Mouse (Mus musculus) thymus, adult 2 months (tissue): ENCODE measurements around the gene Farp1.

Source experiments
- CTCF ChIP-seq: fragments of 200-500 bp; IDR thresholded peaks from 2 replicates; pipeline ENCODE4 v1.5.1; 2012; ENCODE audit warnings: mild to moderate bottlenecking, control low read depth, low read length, moderate library complexity, borderline replicate concordance; ENCODE audit not compliant: control insufficient read depth, poor library complexity, insufficient read depth; ENCODE audit errors: extremely low read depth
- POLR2A ChIP-seq: fragments of 200-500 bp; IDR thresholded peaks from 2 replicates; pipeline ENCODE4 v1.6.1; 2012; ENCODE audit warnings: mild to moderate bottlenecking, low read length, control low read depth, moderate library complexity; ENCODE audit not compliant: control insufficient read depth, poor library complexity, insufficient read depth; ENCODE audit errors: extremely low read depth

- TF ChIP-seq CTCF (no peak), POLR2A (no peak)
Observed at GRCm38 (mm10) chr14:121246048-121246731, 211.2 kb downstream of the Farp1 start.
